Mouse (Mus musculus) embryonic facial prominence, embryonic 11.5 days (tissue): ENCODE measurements around the gene Slc22a1. TPM values are rescaled to one million over a fixed set of nuclear protein-coding genes. Genes with fewer than 3 reads are reported as not detected.

Experiments used
- ATAC-seq: fragments of 200-750 bp; cut with Nextera tagmentation; replicated peaks from 2 replicates; pipeline ENCODE4 v1.8.0; 2017; ENCODE audit warnings: low read depth; ENCODE audit not compliant: insufficient number of reproducible peaks, low FRiP score, low TSS enrichment
- DNase-seq: peaks from one replicate; pipeline ENCODE4 v3.0.0-alpha.2; 2015; ENCODE audit warnings: low spot score
- H3K27ac ChIP-seq: fragments of 300-500 bp; sonication (generic); replicated peaks from 2 replicates; pipeline ENCODE4 v1.5.1; 2014; ENCODE audit warnings: mild to moderate bottlenecking, low read depth, low read length, control low read depth
- H3K27me3 ChIP-seq: fragments of 300-500 bp; sonication (generic); 2 replicates; pipeline ENCODE4 v1.6.1; 2014; ENCODE audit warnings: mild to moderate bottlenecking, low read length, moderate library complexity, mixed read lengths; ENCODE audit not compliant: control insufficient read depth, insufficient read depth
- H3K36me3 ChIP-seq: fragments of 300-500 bp; sonication (generic); replicated peaks from 2 replicates; pipeline ENCODE4 v1.6.1; 2014; ENCODE audit warnings: low read depth, mild to moderate bottlenecking, low read length, moderate library complexity, mixed read lengths; ENCODE audit not compliant: control insufficient read depth, insufficient read depth
- H3K4me1 ChIP-seq: fragments of 300-500 bp; sonication (generic); 2 replicates; pipeline ENCODE4 v1.6.1; 2014; ENCODE audit warnings: low read length, mixed read lengths; ENCODE audit not compliant: control insufficient read depth, insufficient read depth
- H3K4me2 ChIP-seq: fragments of 300-500 bp; sonication (generic); 2 replicates; pipeline ENCODE4 v1.6.1; 2014; ENCODE audit warnings: low read depth, mild to moderate bottlenecking, control low read depth, low read length, moderate library complexity
- H3K4me3 ChIP-seq: fragments of 300-500 bp; sonication (generic); 2 replicates; pipeline ENCODE4 v1.5.1; 2014; ENCODE audit warnings: low read depth, low read length, control low read depth
- H3K9ac ChIP-seq: fragments of 300-500 bp; sonication (generic); replicated peaks from 2 replicates; pipeline ENCODE4 v1.6.1; 2014; ENCODE audit warnings: mild to moderate bottlenecking, control low read depth, low read length
- H3K9me3 ChIP-seq: fragments of 300-500 bp; sonication (generic); replicated peaks from 2 replicates; pipeline ENCODE4 v1.6.1; 2016; ENCODE audit warnings: mild to moderate bottlenecking, low read length, inconsistent platforms, mixed read lengths; ENCODE audit not compliant: control insufficient read depth
- WGBS: fragments of 180-500 bp; shearing (Covaris S2); extraction: QIAGEN DNeasy Blood & Tissue Kit; methylation state at CpG from one replicate; pipeline ENCODE4 v1.1.7; 2014; 5-methylcytosine and 5-hydroxymethylcytosine counted together
- polyA plus RNA-seq: library from polyadenylated mRNA; unstranded; fragments of >200 nt; fragmentation: Nextera tagmentation; extraction: Ambion mirVana; gene quantifications from 2 replicates; pipeline ENCODE4 v1.2.1, GENCODE M21; 2014

The Slc22a1 gene
- polyA plus RNA-seq, 1 experiment from 2014 or later, result not detected

DNA sequence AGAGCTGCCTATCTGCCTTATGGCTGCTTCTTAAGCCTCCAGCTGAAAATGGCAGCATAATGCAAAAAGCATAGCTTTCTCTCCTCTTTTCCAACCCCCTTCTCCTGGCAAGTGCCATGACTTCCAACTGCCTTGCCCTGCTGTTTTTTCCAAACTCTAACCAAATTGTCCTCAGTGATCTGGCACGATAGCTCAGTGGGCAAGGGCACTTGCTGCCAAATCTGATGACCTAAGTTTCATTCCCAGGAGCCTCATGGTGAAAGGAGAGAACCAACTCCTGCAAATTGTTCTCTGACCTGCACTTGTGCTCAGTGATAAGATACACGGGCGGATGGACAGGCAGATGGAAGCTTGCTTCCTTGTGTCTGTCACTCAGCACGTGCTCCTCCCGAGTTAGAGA is 27.3 kb upstream of the Slc22a1 start:
- DNase-seq, result no peak
- Histone ChIP-seq H3K27me3 (no peaks in the 10 kb centered on the region), H3K27ac (no peak overlapping the region), H3K4me3 (no peak overlapping the region), H3K36me3 (peaks cover 10% of the 10 kb centered on the region), H3K9me3 (no peaks in the 10 kb centered on the region), H3K4me1 (no peaks in the 10 kb centered on the region), H3K9ac (no peak overlapping the region), H3K4me2 (no peak overlapping the region)
- no peak for ATAC-seq
- 94% methylated on average over 5 of the region's 5 CpGs for WGBS

DNA sequence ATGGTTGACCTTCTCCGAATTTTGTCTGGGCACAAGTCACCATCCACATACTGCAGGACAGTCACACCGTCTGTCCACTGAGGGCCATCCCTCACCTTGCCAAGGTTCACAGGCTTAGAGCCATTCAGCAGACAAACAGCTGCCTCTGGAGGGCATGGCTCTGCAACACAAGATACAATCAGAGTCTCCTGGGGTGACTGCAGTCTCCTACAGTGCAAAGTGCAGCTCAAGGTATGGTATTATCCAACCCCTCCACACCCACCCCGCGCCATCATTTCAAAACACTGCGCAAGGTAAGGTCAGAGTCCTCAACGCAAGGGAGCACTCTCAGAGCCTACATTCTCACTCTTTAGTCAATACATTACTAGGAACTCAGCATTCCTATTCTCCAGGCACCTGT is 24.7 kb upstream of the Slc22a1 start:
- no peak for ATAC-seq
- no peak overlapping the region for H3K9ac ChIP-seq
- no peaks in the 10 kb centered on the region for H3K9me3 ChIP-seq
- no peak overlapping the region for H3K27ac ChIP-seq
- H3K4me3 ChIP-seq, result no peak overlapping the region
- no peaks in the 10 kb centered on the region for H3K4me1 ChIP-seq
- H3K4me2 ChIP-seq, result no peak overlapping the region
- DNase-seq, result no peak
- H3K27me3 ChIP-seq, result no peaks in the 10 kb centered on the region
- WGBS, result 95% methylated on average over 6 of the region's 6 CpGs
- peaks cover 10% of the 10 kb centered on the region for H3K36me3 ChIP-seq

DNA sequence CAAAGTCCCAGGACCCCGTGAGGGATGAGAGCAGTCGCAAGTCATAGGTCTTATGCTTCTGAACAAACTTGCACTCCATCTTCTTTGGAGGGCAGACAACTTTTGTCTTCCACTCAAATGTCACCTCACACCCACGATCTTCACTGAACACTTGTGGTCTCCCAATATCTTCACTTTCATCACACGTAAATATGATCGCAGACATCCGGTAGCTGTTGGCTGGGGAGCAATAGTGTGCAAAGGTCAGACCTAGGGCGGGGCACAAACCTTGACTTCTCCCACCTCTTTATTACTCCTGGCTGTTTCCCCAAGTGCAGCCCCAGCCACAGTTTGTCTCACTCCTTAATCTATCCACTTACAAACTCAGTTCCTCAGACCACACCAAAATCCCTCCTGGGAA is 16.3 kb upstream of the Slc22a1 start:
- ATAC-seq (no peak), DNase-seq (no peak)
- Histone ChIP-seq H3K9ac (no peak overlapping the region), H3K27me3 (no peaks in the 10 kb centered on the region), H3K4me2 (no peak overlapping the region), H3K36me3 (peaks cover 18% of the 10 kb centered on the region), H3K9me3 (no peaks in the 10 kb centered on the region), H3K4me3 (no peak overlapping the region), H3K4me1 (no peaks in the 10 kb centered on the region), H3K27ac (no peak overlapping the region)
- 93% methylated on average over 7 of the region's 7 CpGs for WGBS

DNA sequence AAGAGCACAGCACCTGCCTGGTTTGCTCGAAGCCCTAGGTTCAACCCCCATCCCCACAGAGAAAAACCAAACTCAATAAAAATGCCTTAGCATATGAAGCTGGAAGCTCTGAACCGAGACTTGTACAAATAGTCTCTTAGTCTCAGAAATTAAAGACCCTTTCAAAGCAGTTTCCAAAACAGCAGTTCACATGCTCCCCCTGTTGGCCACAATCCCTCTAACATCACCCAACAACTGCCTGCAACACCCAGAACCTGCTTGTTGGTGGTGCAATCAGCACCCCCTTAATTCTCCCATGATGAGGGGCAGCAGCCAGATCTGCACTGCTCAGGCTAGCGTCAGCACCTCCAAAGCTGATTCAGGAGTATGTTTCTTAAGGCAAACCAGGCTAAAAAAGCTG is 13.9 kb upstream of the Slc22a1 start:
- WGBS, result 72% methylated on average over 3 of the region's 3 CpGs
- Histone ChIP-seq H3K4me1 (no peaks in the 10 kb centered on the region), H3K9me3 (no peaks in the 10 kb centered on the region), H3K9ac (no peak overlapping the region), H3K4me2 (no peak overlapping the region), H3K27me3 (no peaks in the 10 kb centered on the region), H3K36me3 (peaks cover 20% of the 10 kb centered on the region), H3K4me3 (no peak overlapping the region), H3K27ac (no peak overlapping the region)
- ATAC-seq (no peak), DNase-seq (peak; percentile 46)

DNA sequence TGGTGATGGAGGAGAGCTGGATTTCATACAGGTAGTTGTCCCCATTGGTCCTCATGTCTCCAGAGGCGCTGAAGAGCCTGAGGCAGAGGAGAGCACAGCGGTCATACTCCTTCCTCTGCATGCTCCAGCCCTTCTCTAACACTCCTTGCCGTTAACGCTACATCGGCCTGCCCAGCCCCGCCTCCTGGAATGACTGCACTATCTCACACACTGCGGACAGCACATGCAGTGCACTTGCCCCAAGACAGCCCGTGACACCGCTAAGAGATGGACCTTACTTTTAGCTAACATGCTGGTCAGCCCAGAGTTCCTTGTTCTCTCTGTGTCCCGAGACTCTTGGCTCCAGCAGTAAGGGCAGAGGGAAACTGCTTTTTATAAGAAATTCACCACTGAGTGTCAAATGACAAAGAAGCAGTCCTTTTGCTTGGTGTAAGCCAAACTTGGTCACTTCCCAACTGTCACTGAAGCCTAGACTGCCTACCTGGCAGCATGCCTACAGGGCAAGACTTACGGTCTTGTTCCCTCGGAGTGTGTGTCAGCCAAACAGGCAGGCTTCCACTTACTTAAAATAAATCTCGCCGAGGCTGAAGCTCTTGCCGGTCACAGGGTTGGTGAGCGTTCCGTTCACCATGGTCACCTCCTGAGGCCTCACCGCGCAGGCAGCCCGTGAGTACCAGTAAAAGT is 12.9 kb upstream of the Slc22a1 start:
- no peak overlapping the region for H3K4me2 ChIP-seq
- H3K9ac ChIP-seq, result no peak overlapping the region
- 91% methylated on average over 20 of the region's 20 CpGs for WGBS
- no peaks in the 10 kb centered on the region for H3K27me3 ChIP-seq
- no peak overlapping the region for H3K4me3 ChIP-seq
- no peak for DNase-seq
- peaks cover 17% of the 10 kb centered on the region for H3K36me3 ChIP-seq
- H3K27ac ChIP-seq, result no peak overlapping the region
- H3K9me3 ChIP-seq, result no peaks in the 10 kb centered on the region
- no peaks in the 10 kb centered on the region for H3K4me1 ChIP-seq
- no peak for ATAC-seq

DNA sequence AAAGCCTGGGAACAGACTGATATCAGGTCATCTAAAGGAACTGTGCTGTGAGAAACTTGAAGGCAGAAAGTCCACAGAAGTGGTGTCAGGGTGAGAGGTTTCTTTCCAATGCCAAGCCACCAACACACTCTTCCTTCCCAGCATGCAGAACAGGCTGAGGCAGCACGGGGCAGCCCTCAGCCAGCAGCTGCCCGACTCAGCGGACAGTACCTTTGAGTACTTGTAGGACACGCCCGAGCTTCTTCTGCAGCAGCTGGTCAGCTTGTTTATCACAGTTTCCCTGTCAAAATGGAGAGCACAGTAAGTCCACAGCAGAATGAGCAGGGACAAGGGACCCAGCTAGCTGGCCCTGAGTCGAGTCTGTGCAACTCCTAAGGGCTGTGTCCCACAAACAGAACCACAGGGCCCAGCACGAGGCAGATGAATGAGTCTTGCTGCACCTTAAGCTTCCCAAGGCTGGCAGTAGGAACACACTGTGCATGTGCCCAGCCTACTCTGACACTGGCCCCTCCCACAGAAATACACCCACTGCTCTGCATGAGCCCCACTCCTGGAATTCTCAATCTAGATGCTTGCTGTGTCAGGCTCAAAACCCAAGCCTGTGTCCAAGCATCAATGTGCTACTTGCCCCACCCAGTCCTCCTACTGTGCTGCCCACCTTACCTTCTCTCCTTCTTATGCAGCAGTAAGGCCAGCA is 9.4 kb upstream of the Slc22a1 start:
- H3K27ac ChIP-seq, result no peak overlapping the region
- no peak overlapping the region for H3K4me3 ChIP-seq
- DNase-seq (no peak), ATAC-seq (no peak)
- H3K9me3 ChIP-seq, result no peaks in the 10 kb centered on the region
- WGBS, result 92% methylated on average over 7 of the region's 7 CpGs
- no peak overlapping the region for H3K9ac ChIP-seq
- H3K36me3 ChIP-seq, result peaks cover 7% of the 10 kb centered on the region
- no peaks in the 10 kb centered on the region for H3K4me1 ChIP-seq
- H3K27me3 ChIP-seq, result no peaks in the 10 kb centered on the region
- no peak overlapping the region for H3K4me2 ChIP-seq

DNA sequence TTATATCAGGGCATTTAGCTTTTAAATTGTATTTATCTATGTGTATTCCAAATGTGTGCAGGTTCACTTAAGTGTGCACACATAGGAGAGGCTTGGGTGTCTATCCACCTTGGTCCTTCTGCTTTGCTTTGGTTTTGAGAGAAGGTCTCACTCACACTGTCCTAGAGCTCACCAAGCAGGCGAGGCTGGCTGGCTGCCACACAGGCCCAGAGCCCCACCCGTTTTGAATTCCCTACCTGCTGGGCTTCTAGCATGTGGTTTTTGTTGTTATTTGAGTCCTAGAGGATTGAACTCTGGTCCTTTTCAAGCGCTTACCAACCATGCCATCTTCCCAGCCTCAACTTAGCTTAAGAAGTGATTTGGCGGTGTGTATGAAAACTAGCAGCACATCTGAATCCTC is 8.8 kb upstream of the Slc22a1 start:
- Histone ChIP-seq H3K36me3 (peaks cover 7% of the 10 kb centered on the region), H3K4me2 (no peak overlapping the region), H3K27ac (no peak overlapping the region), H3K27me3 (no peaks in the 10 kb centered on the region), H3K9me3 (no peaks in the 10 kb centered on the region), H3K9ac (no peak overlapping the region), H3K4me1 (no peaks in the 10 kb centered on the region), H3K4me3 (no peak overlapping the region)
- no peak for DNase-seq
- 75% methylated on average over 4 of the region's 4 CpGs for WGBS
- ATAC-seq, result no peak

DNA sequence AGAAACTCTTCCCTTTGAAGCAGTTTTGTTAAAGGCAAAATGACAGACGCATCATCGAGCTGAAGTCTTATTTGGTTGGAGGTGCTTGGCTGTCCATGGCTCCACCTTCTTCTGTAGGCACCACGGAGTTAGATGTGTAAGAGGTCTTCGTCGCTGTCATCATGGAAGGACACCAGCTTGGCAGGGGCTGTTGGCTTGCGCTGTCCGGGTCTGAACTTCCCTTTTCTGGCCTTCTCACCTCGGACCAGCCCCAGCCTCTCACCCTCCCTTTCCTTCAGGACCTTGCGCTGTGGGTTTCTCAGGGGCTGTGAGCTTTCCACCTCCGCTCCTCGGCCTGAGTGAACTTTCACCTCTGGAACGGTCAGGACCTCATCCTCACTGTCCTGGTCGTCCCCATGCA is 8.0 kb upstream of the Slc22a1 start:
- no peaks in the 10 kb centered on the region for H3K9me3 ChIP-seq
- no peaks in the 10 kb centered on the region for H3K27me3 ChIP-seq
- H3K4me3 ChIP-seq, result no peak overlapping the region
- H3K4me1 ChIP-seq, result no peaks in the 10 kb centered on the region
- ATAC-seq (no peak), DNase-seq (no peak)
- WGBS, result 93% methylated on average over 13 of the region's 13 CpGs
- H3K9ac ChIP-seq, result no peak overlapping the region
- no peak overlapping the region for H3K27ac ChIP-seq
- H3K36me3 ChIP-seq, result peaks cover 7% of the 10 kb centered on the region
- no peak overlapping the region for H3K4me2 ChIP-seq
